Mouse (Mus musculus) neural tube, embryonic 15.5 days (tissue): ENCODE measurements around the gene Gsc. TPM values are rescaled to one million over a fixed set of nuclear protein-coding genes. Genes with fewer than 3 reads are reported as not detected.

Experiments used
- ATAC-seq: fragments of 200-750 bp; cut with Nextera tagmentation; 2 replicates; pipeline ENCODE4 v1.8.0; 2017; ENCODE audit warnings: mild to moderate bottlenecking, moderate TSS enrichment, moderate library complexity; ENCODE audit not compliant: low FRiP score
- H3K27ac ChIP-seq: fragments of 300-500 bp; sonication (generic); replicated peaks from 2 replicates; pipeline ENCODE4 v1.5.1; 2015; ENCODE audit warnings: mild to moderate bottlenecking, inconsistent platforms
- H3K27me3 ChIP-seq: fragments of 300-500 bp; sonication (generic); replicated peaks from 2 replicates; pipeline ENCODE4 v1.6.1; 2015; ENCODE audit warnings: inconsistent platforms
- H3K36me3 ChIP-seq: fragments of 300-500 bp; sonication (generic); 2 replicates; pipeline ENCODE4 v1.6.1; 2015; ENCODE audit warnings: inconsistent platforms
- H3K4me1 ChIP-seq: fragments of 300-500 bp; sonication (generic); 2 replicates; pipeline ENCODE4 v1.6.1; 2015; ENCODE audit warnings: inconsistent platforms
- H3K4me2 ChIP-seq: fragments of 300-500 bp; sonication (generic); 2 replicates; pipeline ENCODE4 v1.6.1; 2015; ENCODE audit warnings: inconsistent platforms, mild to moderate bottlenecking, moderate library complexity
- H3K4me3 ChIP-seq: fragments of 300-500 bp; sonication (generic); replicated peaks from 2 replicates; pipeline ENCODE4 v1.5.1; 2015; ENCODE audit warnings: mild to moderate bottlenecking, inconsistent platforms
- H3K9ac ChIP-seq: fragments of 300-500 bp; sonication (generic); replicated peaks from 2 replicates; pipeline ENCODE4 v1.6.1; 2015; ENCODE audit warnings: mild to moderate bottlenecking, inconsistent platforms
- H3K9me3 ChIP-seq: fragments of 300-500 bp; sonication (generic); replicated peaks from 2 replicates; pipeline ENCODE4 v1.6.1; 2016; ENCODE audit warnings: inconsistent platforms
- WGBS: fragments of 180-500 bp; shearing (Covaris S2); methylation state at CpG from one replicate; pipeline ENCODE4 v1.1.7; 2015; ENCODE audit warnings: mixed read lengths; 5-methylcytosine and 5-hydroxymethylcytosine counted together
- polyA plus RNA-seq: library from polyadenylated mRNA; unstranded; fragments of >200 nt; fragmentation: Nextera tagmentation; extraction: Ambion mirVana; gene quantifications from 2 replicates; pipeline ENCODE4 v1.2.1, GENCODE M21; 2015

The Gsc gene
- polyA plus RNA-seq, 1 experiment from 2014 or later, result not detected

DNA sequence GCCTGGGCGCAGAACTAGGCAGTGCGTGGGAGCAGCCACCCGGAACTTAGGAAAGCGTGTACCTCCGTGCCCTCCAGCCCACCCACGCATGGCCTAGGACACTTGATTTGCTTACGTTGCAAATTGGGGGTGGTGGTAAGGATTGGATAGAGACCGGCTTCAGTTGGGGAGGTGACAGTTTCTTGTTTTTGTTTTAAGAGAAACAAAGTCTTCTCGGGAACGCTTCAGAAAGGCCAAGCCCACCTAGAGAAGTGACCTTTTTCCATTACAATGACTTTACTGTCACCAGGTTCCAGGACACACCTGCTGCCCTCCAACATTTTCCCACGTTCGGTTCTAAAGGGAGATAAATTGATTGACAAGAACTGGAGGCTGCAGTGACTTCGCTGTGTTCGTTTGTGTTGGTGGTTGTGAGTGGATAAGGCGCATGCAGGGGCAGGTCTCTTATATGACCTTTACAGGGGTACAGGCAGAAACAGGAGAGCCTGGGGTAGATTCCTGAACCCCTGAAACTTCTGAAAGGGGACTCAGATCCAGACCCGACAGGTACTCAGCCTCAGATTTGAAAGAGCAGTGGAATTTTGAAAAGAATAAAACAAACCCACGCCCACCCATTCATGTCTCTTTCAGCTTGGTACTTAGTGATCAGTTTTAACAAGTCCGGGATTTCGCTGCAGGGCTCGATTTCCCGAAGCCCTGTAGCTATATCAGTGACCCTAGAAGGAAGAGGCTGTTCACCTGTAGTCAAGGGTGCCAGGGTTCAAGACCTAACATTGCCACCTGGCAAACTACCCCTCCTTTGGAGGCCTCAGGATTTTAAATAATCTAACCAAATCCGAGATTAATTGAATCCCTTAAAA, 2.0 kb upstream of the Gsc start:
- peaks cover 87% of the 10 kb centered on the region for H3K27me3 ChIP-seq
- no peak overlapping the region for H3K27ac ChIP-seq
- H3K4me2 ChIP-seq, result no peak overlapping the region
- H3K4me1 ChIP-seq, result peaks cover 26% of the 10 kb centered on the region
- no peak overlapping the region for H3K9ac ChIP-seq
- 2% methylated on average over 22 of the region's 22 CpGs for WGBS
- no peak overlapping the region for H3K4me3 ChIP-seq
- ATAC-seq, result no peak
- no peaks in the 10 kb centered on the region for H3K9me3 ChIP-seq
- H3K36me3 ChIP-seq, result no peaks in the 10 kb centered on the region

DNA sequence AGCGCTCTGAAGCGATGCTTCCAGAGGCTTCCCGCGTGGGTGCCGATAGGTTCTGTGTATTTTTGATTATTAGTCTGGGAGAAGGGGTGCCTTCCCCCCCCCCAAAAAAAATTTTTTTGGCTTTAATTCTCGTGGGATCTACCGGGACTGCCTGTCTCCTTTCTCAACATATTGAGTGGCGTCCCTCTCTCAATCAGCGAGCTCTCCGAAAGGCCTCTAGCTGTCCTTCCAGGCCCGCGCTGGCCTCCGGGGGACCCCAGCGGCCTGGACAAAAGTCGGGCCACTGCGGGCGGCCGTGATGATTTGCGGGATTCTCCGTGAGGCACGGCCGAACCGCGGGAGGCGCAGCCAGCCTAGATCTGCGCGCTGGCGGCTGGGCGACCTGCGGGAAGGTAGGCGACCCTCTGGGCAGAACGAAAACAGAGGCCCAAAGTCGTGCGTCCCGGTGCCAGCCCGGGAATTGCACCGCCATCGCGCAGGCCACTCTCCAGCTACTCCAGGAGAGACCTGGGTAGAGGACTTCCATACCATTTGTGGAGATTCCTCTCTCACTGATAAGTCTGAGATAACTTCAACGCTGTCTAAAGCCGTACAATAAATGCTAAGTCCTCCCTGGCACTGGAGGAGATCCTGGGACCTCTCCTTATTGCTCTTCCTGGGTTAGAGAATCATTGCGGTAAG, 1.2 kb upstream of the Gsc start:
- no peaks in the 10 kb centered on the region for H3K9me3 ChIP-seq
- H3K27ac ChIP-seq, result no peak overlapping the region
- no peaks in the 10 kb centered on the region for H3K36me3 ChIP-seq
- WGBS, result under 1% methylated on average over 42 of the region's 42 CpGs
- H3K4me2 ChIP-seq, result no peak overlapping the region
- H3K27me3 ChIP-seq, result peaks cover 87% of the 10 kb centered on the region
- H3K4me1 ChIP-seq, result peaks cover 26% of the 10 kb centered on the region
- no peak overlapping the region for H3K9ac ChIP-seq
- ATAC-seq, result no peak
- H3K4me3 ChIP-seq, result no peak overlapping the region

DNA sequence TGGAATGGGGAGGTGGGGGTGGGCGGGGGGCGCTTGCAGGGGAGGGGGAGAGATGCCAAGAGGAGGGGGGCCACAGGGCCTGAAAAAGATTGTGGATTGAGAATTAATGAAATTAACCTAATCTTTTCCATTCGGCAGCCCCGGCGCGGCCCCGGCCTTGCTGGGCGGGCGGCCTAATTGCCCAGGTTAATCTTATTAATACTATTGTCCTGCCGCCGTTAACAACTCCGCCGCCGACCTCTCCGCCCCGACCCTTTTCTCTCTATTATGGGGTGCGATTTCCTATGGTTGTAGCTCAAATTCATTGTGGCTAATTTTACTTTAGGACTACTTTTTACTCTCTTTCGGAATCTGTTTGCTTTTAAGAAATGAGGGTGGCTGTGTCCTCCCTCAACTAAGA, 362 bp upstream of the Gsc start:
- Histone ChIP-seq H3K4me2 (peak overlapping the region; percentile 68), H3K27me3 (peaks cover 90% of the 10 kb centered on the region), H3K9ac (no peak overlapping the region), H3K4me3 (peak overlapping the region; percentile 42), H3K4me1 (peaks cover 26% of the 10 kb centered on the region), H3K36me3 (no peaks in the 10 kb centered on the region), H3K27ac (no peak overlapping the region), H3K9me3 (no peaks in the 10 kb centered on the region)
- no peak for ATAC-seq
- under 1% methylated on average over 17 of the region's 18 CpGs for WGBS

DNA sequence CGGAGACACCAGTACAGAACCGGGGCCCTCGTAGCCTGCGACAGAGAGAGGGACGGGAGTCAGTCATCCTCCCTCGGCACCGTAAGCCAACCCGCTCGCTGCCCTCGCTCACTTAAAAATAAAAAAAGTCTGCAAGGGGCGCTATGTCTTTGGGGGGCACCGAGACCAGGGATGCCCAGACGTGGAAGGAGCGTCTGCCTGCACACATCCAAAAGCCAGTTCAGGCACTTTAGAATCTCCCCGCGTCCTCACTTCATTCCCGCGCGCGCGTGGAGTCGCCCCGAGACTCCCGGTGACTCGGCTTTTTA, 958 bp downstream of the Gsc start:
- no peak overlapping the region for H3K27ac ChIP-seq
- peak overlapping the region; percentile 68 for H3K4me2 ChIP-seq
- ATAC-seq, result no peak
- H3K27me3 ChIP-seq, result peaks cover 89% of the 10 kb centered on the region
- under 1% methylated on average over 25 of the region's 25 CpGs for WGBS
- no peak overlapping the region for H3K9ac ChIP-seq
- H3K36me3 ChIP-seq, result no peaks in the 10 kb centered on the region
- H3K4me3 ChIP-seq, result peak overlapping the region; percentile 42
- no peaks in the 10 kb centered on the region for H3K9me3 ChIP-seq
- peaks cover 26% of the 10 kb centered on the region for H3K4me1 ChIP-seq

DNA sequence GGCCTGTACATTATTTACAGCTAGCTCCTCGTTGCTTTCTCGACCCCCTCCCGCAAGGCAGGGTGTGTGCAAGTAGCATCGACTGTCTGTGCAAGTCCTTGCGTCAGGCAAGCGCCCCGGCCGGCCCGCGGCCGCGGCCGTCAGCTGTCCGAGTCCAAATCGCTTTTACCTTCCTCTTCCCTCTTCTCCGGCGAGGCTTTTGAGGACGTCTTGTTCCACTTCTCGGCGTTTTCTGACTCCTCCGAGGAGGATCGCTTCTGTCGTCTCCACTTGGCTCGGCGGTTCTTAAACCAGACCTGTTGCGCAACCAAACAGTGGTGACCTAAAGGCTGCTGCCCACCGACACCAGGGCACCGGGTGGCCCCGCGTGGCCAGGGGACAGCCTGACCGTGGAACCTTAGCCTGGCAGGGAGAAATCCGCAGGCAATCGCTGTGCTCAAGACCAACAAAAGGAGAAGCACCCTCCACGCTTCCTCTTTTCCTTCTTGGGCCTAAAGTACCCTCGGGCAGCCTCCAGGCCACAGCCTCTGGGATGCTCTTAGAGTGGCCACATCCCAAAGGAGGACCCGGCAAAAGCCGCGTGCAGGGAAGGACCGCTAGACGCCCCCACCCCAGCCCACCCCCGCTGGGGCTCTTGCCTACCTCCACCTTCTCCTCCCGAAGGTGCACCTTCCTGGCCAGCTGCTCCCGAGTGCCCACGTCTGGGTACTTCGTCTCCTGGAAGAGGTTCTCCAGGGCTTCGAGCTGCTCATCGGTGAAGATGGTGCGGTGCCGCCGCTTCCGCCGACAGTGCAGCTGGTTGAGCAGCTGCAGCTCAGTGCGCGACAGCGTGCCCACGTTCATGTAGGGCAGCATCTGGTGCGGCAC, 1.5 kb downstream of the Gsc start:
- no peak for ATAC-seq
- under 1% methylated on average over 57 of the region's 57 CpGs for WGBS
- no peak overlapping the region for H3K9ac ChIP-seq
- H3K4me1 ChIP-seq, result peaks cover 26% of the 10 kb centered on the region
- peak overlapping the region; percentile 68 for H3K4me2 ChIP-seq
- peaks cover 93% of the 10 kb centered on the region for H3K27me3 ChIP-seq
- no peaks in the 10 kb centered on the region for H3K9me3 ChIP-seq
- no peak overlapping the region for H3K27ac ChIP-seq
- peak overlapping the region; percentile 42 for H3K4me3 ChIP-seq
- no peaks in the 10 kb centered on the region for H3K36me3 ChIP-seq

DNA sequence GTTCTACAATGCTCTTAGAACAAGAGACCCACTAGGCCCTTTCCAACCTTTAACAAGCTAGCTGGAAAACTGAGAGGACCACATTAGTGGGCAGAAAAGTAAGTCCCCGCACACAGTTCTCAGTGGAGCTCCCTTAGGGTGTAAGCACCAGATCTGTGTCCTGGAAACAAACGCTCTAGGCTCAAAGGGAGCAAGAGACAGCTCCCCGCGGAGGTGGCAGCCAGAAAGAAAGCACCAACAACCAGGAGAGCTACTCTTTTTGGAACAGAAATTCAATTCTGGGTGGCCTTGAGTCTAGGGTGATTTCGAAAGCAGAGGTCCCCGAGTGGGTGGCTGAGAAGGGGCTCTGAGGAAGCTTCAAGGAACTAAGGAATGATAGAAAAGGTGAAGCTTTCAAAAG, 2.5 kb downstream of the Gsc start:
- H3K27ac ChIP-seq, result no peak overlapping the region
- H3K36me3 ChIP-seq, result no peaks in the 10 kb centered on the region
- no peak overlapping the region for H3K4me2 ChIP-seq
- H3K9me3 ChIP-seq, result no peaks in the 10 kb centered on the region
- ATAC-seq, result no peak
- peaks cover 91% of the 10 kb centered on the region for H3K27me3 ChIP-seq
- 14% methylated on average over 6 of the region's 6 CpGs for WGBS
- peaks cover 26% of the 10 kb centered on the region for H3K4me1 ChIP-seq
- no peak overlapping the region for H3K9ac ChIP-seq
- no peak overlapping the region for H3K4me3 ChIP-seq

DNA sequence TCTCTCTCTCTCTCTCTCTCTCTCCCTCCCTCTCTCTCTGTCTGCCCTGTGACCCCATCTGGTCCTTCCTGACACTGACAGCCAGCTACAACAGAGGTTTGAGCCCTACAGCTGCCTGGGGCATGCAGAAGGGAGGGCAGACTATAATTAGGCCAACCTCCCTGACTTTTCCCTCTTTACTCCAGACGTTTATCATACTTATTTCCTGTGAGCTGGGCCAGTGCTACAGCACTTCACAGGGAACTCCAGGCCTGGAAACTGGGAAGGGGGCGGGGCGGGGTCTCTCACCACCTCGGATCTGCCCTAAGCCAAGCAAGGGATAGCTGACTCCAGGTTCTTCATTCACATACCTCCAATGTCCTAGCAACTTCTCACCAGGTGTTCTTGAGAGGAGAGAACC, 4.3 kb downstream of the Gsc start:
- 13% methylated on average over 4 of the region's 4 CpGs for WGBS
- ATAC-seq, result no peak
- Histone ChIP-seq H3K9me3 (no peaks in the 10 kb centered on the region), H3K9ac (no peak overlapping the region), H3K4me3 (no peak overlapping the region), H3K27me3 (peaks cover 77% of the 10 kb centered on the region), H3K4me1 (peaks cover 26% of the 10 kb centered on the region), H3K4me2 (no peak overlapping the region), H3K36me3 (no peaks in the 10 kb centered on the region), H3K27ac (no peak overlapping the region)

DNA sequence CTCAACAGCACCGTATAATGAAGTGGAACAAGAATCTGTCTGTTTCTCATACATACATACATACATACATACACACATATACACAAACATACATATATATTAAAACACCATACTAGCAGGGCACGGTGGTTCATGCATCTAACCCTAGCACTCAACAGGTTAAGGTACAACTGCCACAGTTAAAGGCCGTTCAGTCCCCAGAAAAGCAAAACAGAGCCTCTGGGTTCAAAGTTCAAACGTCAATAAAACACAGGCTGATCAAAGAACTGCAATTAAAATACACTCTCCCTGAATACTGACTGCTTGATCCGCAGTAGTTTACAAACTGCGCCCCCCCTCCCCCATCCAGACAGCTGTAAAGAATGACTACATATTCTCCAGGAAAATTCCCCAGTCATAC, 5.8 kb downstream of the Gsc start:
- Histone ChIP-seq H3K27ac (no peak overlapping the region), H3K9me3 (no peaks in the 10 kb centered on the region), H3K36me3 (no peaks in the 10 kb centered on the region), H3K4me2 (no peak overlapping the region), H3K4me1 (peaks cover 16% of the 10 kb centered on the region), H3K27me3 (peaks cover 63% of the 10 kb centered on the region), H3K9ac (no peak overlapping the region), H3K4me3 (no peak overlapping the region)
- ATAC-seq, result no peak
- WGBS, result 21% methylated on average over 6 of the region's 6 CpGs

DNA sequence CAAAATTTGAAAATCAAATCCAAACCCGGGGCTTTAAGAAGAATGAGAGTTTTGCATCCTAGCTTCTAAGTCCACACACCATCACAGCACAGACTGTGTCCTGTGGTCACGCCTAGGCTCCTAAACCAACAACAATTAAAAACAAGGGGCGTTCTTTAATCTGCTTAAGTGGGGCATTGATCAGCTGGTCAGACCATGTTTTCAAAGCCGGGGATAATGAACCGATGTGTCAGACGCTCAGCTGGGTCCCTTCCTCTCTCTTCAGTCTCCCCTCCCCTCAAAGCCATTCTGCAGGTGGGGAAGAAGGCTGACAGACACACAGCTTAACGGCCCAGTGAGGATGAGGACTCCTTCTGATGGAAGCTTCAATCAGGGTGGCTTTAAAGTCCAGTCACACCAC, 6.2 kb downstream of the Gsc start:
- Histone ChIP-seq H3K4me3 (no peak overlapping the region), H3K27ac (no peak overlapping the region), H3K9me3 (no peaks in the 10 kb centered on the region), H3K4me2 (no peak overlapping the region), H3K4me1 (peaks cover 11% of the 10 kb centered on the region), H3K9ac (no peak overlapping the region), H3K36me3 (no peaks in the 10 kb centered on the region), H3K27me3 (peaks cover 59% of the 10 kb centered on the region)
- 11% methylated on average over 7 of the region's 7 CpGs for WGBS
- ATAC-seq, result no peak

DNA sequence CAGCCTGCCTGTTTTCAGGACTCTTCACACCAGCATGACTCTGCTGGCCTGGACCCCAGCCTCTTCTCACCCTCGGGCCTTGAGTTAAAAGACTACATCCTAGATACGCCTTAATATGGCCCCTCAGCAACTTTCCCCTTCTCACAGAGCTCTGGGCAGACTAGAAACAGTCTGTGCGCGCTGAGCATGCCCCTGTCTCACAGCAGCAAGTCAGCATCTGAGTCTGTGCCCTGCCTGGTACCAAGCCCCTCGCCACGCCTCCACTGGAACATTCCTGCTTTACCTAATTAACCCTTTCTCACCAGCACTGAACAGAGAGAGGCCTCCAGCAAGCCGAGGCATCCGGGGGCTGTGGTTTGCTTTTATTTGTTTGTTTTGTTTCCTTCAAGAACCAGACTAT, 11.8 kb downstream of the Gsc start:
- no peak overlapping the region for H3K9ac ChIP-seq
- H3K27me3 ChIP-seq, result peaks cover 7% of the 10 kb centered on the region
- no peaks in the 10 kb centered on the region for H3K9me3 ChIP-seq
- no peak overlapping the region for H3K4me2 ChIP-seq
- WGBS, result 26% methylated on average over 8 of the region's 8 CpGs
- H3K36me3 ChIP-seq, result no peaks in the 10 kb centered on the region
- H3K27ac ChIP-seq, result no peak overlapping the region
- no peak for ATAC-seq
- no peak overlapping the region for H3K4me3 ChIP-seq
- no peaks in the 10 kb centered on the region; the same call in 1 of the 2 replicates for H3K4me1 ChIP-seq

DNA sequence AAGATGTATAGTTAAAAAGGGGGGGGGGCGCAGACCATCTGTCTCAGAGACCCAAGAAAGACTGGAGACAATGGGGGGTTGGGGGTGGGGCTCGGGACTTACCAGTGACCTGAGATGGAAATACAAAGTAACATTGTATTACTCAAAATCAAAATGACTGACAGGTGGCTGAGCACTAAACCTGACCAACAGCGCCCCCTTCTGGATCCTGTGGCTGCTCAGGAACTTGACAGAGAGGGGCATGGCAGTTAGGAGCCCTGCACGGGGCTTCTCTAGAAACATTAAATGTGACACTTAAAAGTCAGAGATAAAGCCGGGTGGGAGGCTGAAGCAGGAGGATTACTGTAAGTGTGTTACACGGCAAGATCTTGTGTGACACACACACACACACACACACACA, 13.8 kb downstream of the Gsc start:
- H3K36me3 ChIP-seq, result no peaks in the 10 kb centered on the region
- H3K4me2 ChIP-seq, result no peak overlapping the region
- H3K4me1 ChIP-seq, result no peaks in the 10 kb centered on the region; the same call in 1 of the 2 replicates
- no peak overlapping the region for H3K9ac ChIP-seq
- 64% methylated on average over 6 of the region's 6 CpGs for WGBS
- ATAC-seq, result no peak
- no peak overlapping the region for H3K27ac ChIP-seq
- H3K4me3 ChIP-seq, result no peak overlapping the region
- no peaks in the 10 kb centered on the region for H3K27me3 ChIP-seq
- no peaks in the 10 kb centered on the region for H3K9me3 ChIP-seq
